Mouse (Mus musculus) midbrain, embryonic 13.5 days (tissue): Measurements from ENCODE around the gene Samd8. TPM values are rescaled to one million over a fixed set of nuclear protein-coding genes. Genes with fewer than 3 reads are reported as not detected.

Experiments used
- ATAC-seq: fragments of 200-750 bp; cut with Nextera tagmentation; 2 replicates; pipeline ENCODE4 v1.8.0; 2017; ENCODE audit warnings: mild to moderate bottlenecking, moderate TSS enrichment, moderate library complexity
- H3K27ac ChIP-seq: fragments of 300-500 bp; sonication (generic); 2 replicates; pipeline ENCODE4 v1.5.1; 2015; ENCODE audit warnings: inconsistent platforms, mild to moderate bottlenecking, moderate library complexity
- H3K27me3 ChIP-seq: fragments of 300-500 bp; sonication (generic); 2 replicates; pipeline ENCODE4 v1.6.1; 2015; ENCODE audit warnings: mild to moderate bottlenecking, inconsistent platforms
- H3K36me3 ChIP-seq: fragments of 300-500 bp; sonication (generic); 2 replicates; pipeline ENCODE4 v1.6.1; 2015; ENCODE audit warnings: mild to moderate bottlenecking, inconsistent platforms
- H3K4me1 ChIP-seq: fragments of 300-500 bp; sonication (generic); replicated peaks from 2 replicates; pipeline ENCODE4 v1.6.1; 2015; ENCODE audit warnings: inconsistent platforms
- H3K4me2 ChIP-seq: fragments of 300-500 bp; sonication (generic); replicated peaks from 2 replicates; pipeline ENCODE4 v1.6.1; 2015; ENCODE audit warnings: moderate library complexity, mild to moderate bottlenecking, inconsistent platforms
- H3K4me3 ChIP-seq: fragments of 300-500 bp; sonication (generic); replicated peaks from 2 replicates; pipeline ENCODE4 v1.5.1; 2015; ENCODE audit warnings: mild to moderate bottlenecking, inconsistent platforms
- H3K9ac ChIP-seq: fragments of 300-500 bp; sonication (generic); replicated peaks from 2 replicates; pipeline ENCODE4 v1.6.1; 2015; ENCODE audit warnings: mild to moderate bottlenecking, inconsistent platforms
- H3K9me3 ChIP-seq: fragments of 300-500 bp; sonication (generic); 2 replicates; pipeline ENCODE4 v1.6.1; 2016; ENCODE audit warnings: mild to moderate bottlenecking, inconsistent platforms
- WGBS: fragments of 180-500 bp; shearing (Covaris S2); methylation state at CpG from one replicate; pipeline ENCODE4 v1.1.7; 2015; 5-methylcytosine and 5-hydroxymethylcytosine counted together
- polyA plus RNA-seq: library from polyadenylated mRNA; unstranded; fragments of >200 nt; fragmentation: Nextera tagmentation; extraction: Ambion mirVana; gene quantifications from 2 replicates; pipeline ENCODE4 v1.2.1, GENCODE M21; 2015

Samd8 gene
- polyA plus RNA-seq, 1 experiment from 2014 or later = 19.2 TPM

- Histone ChIP-seq H3K27ac (no peak overlapping the region), H3K27me3 (no peaks in the 10 kb centered on the region), H3K9ac (no peak overlapping the region), H3K4me1 (peaks cover 12% of the 10 kb centered on the region), H3K9me3 (no peaks in the 10 kb centered on the region), H3K36me3 (peaks cover 20% of the 10 kb centered on the region), H3K4me2 (no peak overlapping the region), H3K4me3 (no peak overlapping the region)
- 55% methylated on average over 2 of the region's 2 CpGs for WGBS
- no peak for ATAC-seq
Observed at GRCm38 (mm10) chr14:21773946-21774345, 23.6 kb downstream of the Samd8 start.

- Histone ChIP-seq H3K4me3 (no peak overlapping the region), H3K27ac (no peak overlapping the region), H3K9me3 (no peaks in the 10 kb centered on the region), H3K27me3 (no peaks in the 10 kb centered on the region), H3K4me1 (peaks cover 5% of the 10 kb centered on the region; the same call in 1 of the 2 replicates), H3K36me3 (peaks cover 37% of the 10 kb centered on the region), H3K4me2 (no peak overlapping the region), H3K9ac (no peak overlapping the region)
- ATAC-seq = no peak
- WGBS = 91% methylated on average over 4 of the region's 4 CpGs
Observed at GRCm38 (mm10) chr14:21776201-21776600, 25.9 kb downstream of the Samd8 start.

GRCm38 (mm10) chr14:21786500-21786899 is 36.2 kb downstream of the Samd8 start:
- Histone ChIP-seq H3K9me3 (no peaks in the 10 kb centered on the region), H3K27me3 (no peaks in the 10 kb centered on the region), H3K4me3 (no peak overlapping the region), H3K4me2 (no peak overlapping the region), H3K4me1 (no peaks in the 10 kb centered on the region), H3K9ac (no peak overlapping the region), H3K27ac (no peak overlapping the region), H3K36me3 (peaks cover 29% of the 10 kb centered on the region)
- 67% methylated on average over 4 of the region's 4 CpGs for whole genome bisulfite sequencing
- ATAC-seq = no peak

GRCm38 (mm10) chr14:21787374-21787773 is 37.0 kb downstream of the Samd8 start:
- Histone ChIP-seq H3K27me3 (no peaks in the 10 kb centered on the region), H3K9ac (no peak overlapping the region), H3K27ac (no peak overlapping the region), H3K4me3 (no peak overlapping the region), H3K4me1 (no peaks in the 10 kb centered on the region), H3K9me3 (no peaks in the 10 kb centered on the region), H3K36me3 (peaks cover 33% of the 10 kb centered on the region), H3K4me2 (no peak overlapping the region)
- ATAC-seq = no peak
- WGBS = 80% methylated on average over 3 of the region's 3 CpGs

- WGBS = 92% methylated on average over 5 of the region's 5 CpGs
- no peak overlapping the region for H3K27ac ChIP-seq
- H3K27me3 ChIP-seq = no peaks in the 10 kb centered on the region
- ATAC-seq = no peak
- H3K4me1 ChIP-seq = no peaks in the 10 kb centered on the region
- no peaks in the 10 kb centered on the region for H3K9me3 ChIP-seq
- H3K36me3 ChIP-seq = peaks cover 39% of the 10 kb centered on the region
- H3K4me2 ChIP-seq = no peak overlapping the region
- no peak overlapping the region for H3K9ac ChIP-seq
- no peak overlapping the region for H3K4me3 ChIP-seq
Observed at GRCm38 (mm10) chr14:21788121-21788520, 37.8 kb downstream of the Samd8 start.

GRCm38 (mm10) chr14:21790585-21791251 is 40.4 kb downstream of the Samd8 start:
- Histone ChIP-seq H3K9me3 (no peaks in the 10 kb centered on the region), H3K9ac (no peak overlapping the region)

GRCm38 (mm10) chr14:21791722-21792121 is 41.4 kb downstream of the Samd8 start:
- no peak for ATAC-seq
- 95% methylated on average over 4 of the region's 4 CpGs for whole genome bisulfite sequencing
- Histone ChIP-seq H3K4me3 (no peak overlapping the region), H3K27ac (no peak overlapping the region), H3K27me3 (no peaks in the 10 kb centered on the region), H3K4me1 (peaks cover 7% of the 10 kb centered on the region), H3K9me3 (no peaks in the 10 kb centered on the region), H3K9ac (no peak overlapping the region), H3K36me3 (peaks cover 33% of the 10 kb centered on the region), H3K4me2 (no peak overlapping the region)

More at GRCm38 (mm10) chr14:21790585-21791251, 40.4 kb downstream of the Samd8 start:
- H3K27ac ChIP-seq = no peak overlapping the region
- WGBS = 92% methylated on average over 9 of the region's 9 CpGs
- H3K4me2 ChIP-seq = no peak overlapping the region
- no peak for ATAC-seq
- H3K4me3 ChIP-seq = no peak overlapping the region
- H3K4me1 ChIP-seq = peaks cover 7% of the 10 kb centered on the region
- no peaks in the 10 kb centered on the region for H3K27me3 ChIP-seq
- H3K36me3 ChIP-seq = peaks cover 33% of the 10 kb centered on the region

GRCm38 (mm10) chr14:21792250-21792649 is 41.9 kb downstream of the Samd8 start:
- Histone ChIP-seq H3K27me3 (no peaks in the 10 kb centered on the region), H3K9ac (no peak overlapping the region), H3K9me3 (no peaks in the 10 kb centered on the region), H3K4me3 (no peak overlapping the region), H3K36me3 (peaks cover 33% of the 10 kb centered on the region), H3K4me1 (peaks cover 7% of the 10 kb centered on the region), H3K4me2 (no peak overlapping the region), H3K27ac (no peak overlapping the region)
- no peak for ATAC-seq
- 95% methylated on average over 6 of the region's 6 CpGs for WGBS

- 96% methylated on average over 4 of the region's 4 CpGs for WGBS
- Histone ChIP-seq H3K27ac (no peak overlapping the region), H3K4me2 (no peak overlapping the region), H3K9ac (no peak overlapping the region), H3K4me3 (no peak overlapping the region), H3K4me1 (no peaks in the 10 kb centered on the region), H3K27me3 (no peaks in the 10 kb centered on the region), H3K36me3 (peaks cover 11% of the 10 kb centered on the region; the same call in 1 of the 2 replicates), H3K9me3 (no peaks in the 10 kb centered on the region)
- no peak for ATAC-seq
Observed at GRCm38 (mm10) chr14:21800641-21801040, 50.3 kb downstream of the Samd8 start.

- ATAC-seq = no peak
- H3K27ac ChIP-seq = no peak overlapping the region
- 83% methylated on average over 7 of the region's 7 CpGs for WGBS
- H3K4me1 ChIP-seq = no peaks in the 10 kb centered on the region
- H3K9ac ChIP-seq = no peak overlapping the region
- H3K4me2 ChIP-seq = no peak overlapping the region
- no peak overlapping the region for H3K4me3 ChIP-seq
- peaks cover 11% of the 10 kb centered on the region; the same call in 1 of the 2 replicates for H3K36me3 ChIP-seq
- no peaks in the 10 kb centered on the region for H3K27me3 ChIP-seq
- no peaks in the 10 kb centered on the region for H3K9me3 ChIP-seq
Observed at GRCm38 (mm10) chr14:21801624-21802023, 51.3 kb downstream of the Samd8 start.

- Histone ChIP-seq H3K4me2 (no peak overlapping the region), H3K36me3 (peaks cover 11% of the 10 kb centered on the region; the same call in 1 of the 2 replicates), H3K9me3 (no peaks in the 10 kb centered on the region), H3K27me3 (no peaks in the 10 kb centered on the region), H3K9ac (no peak overlapping the region), H3K4me1 (no peaks in the 10 kb centered on the region), H3K27ac (no peak overlapping the region), H3K4me3 (no peak overlapping the region)
- WGBS = 96% methylated on average over 6 of the region's 6 CpGs
- ATAC-seq = no peak
Observed at GRCm38 (mm10) chr14:21802543-21803206, 52.3 kb downstream of the Samd8 start.

GRCm38 (mm10) chr14:21806203-21806602 is 55.9 kb downstream of the Samd8 start:
- WGBS = 92% methylated on average over 2 of the region's 2 CpGs
- Histone ChIP-seq H3K36me3 (no peaks in the 10 kb centered on the region), H3K9ac (no peak overlapping the region)

More at GRCm38 (mm10) chr14:21806203-21806602, 55.9 kb downstream of the Samd8 start:
- no peaks in the 10 kb centered on the region for H3K9me3 ChIP-seq
- no peak overlapping the region for H3K4me2 ChIP-seq
- no peak for ATAC-seq
- no peaks in the 10 kb centered on the region for H3K27me3 ChIP-seq
- no peaks in the 10 kb centered on the region for H3K4me1 ChIP-seq
- H3K27ac ChIP-seq = no peak overlapping the region
- no peak overlapping the region for H3K4me3 ChIP-seq
